Mouse (Mus musculus) liver, embryonic 15.5 days (tissue): ENCODE results near the gene Etfa. TPM values are rescaled to one million over a fixed set of nuclear protein-coding genes. Genes with fewer than 3 reads are reported as not detected.

Experiments
- ATAC-seq: fragments of 200-750 bp; cut with Nextera tagmentation; 2 replicates; pipeline ENCODE4 v1.8.0; 2017; ENCODE audit warnings: moderate number of reproducible peaks, mild to moderate bottlenecking, moderate library complexity; ENCODE audit not compliant: insufficient read depth
- H3K27ac ChIP-seq: fragments of 300-500 bp; sonication (generic); replicated peaks from 2 replicates; pipeline ENCODE4 v1.5.1; 2015; ENCODE audit warnings: mild to moderate bottlenecking, inconsistent platforms
- H3K27me3 ChIP-seq: fragments of 300-500 bp; sonication (generic); 2 replicates; pipeline ENCODE4 v1.6.1; 2015; ENCODE audit warnings: mild to moderate bottlenecking, inconsistent platforms
- H3K36me3 ChIP-seq: fragments of 300-500 bp; sonication (generic); replicated peaks from 2 replicates; pipeline ENCODE4 v1.6.1; 2015; ENCODE audit warnings: moderate library complexity, mild to moderate bottlenecking, inconsistent platforms
- H3K4me1 ChIP-seq: fragments of 300-500 bp; sonication (generic); replicated peaks from 2 replicates; pipeline ENCODE4 v1.6.1; 2015; ENCODE audit warnings: inconsistent platforms
- H3K4me2 ChIP-seq: fragments of 300-500 bp; sonication (generic); 2 replicates; pipeline ENCODE4 v1.6.1; 2015; ENCODE audit warnings: moderate library complexity, mild to moderate bottlenecking, inconsistent platforms
- H3K4me3 ChIP-seq: fragments of 300-500 bp; sonication (generic); replicated peaks from 2 replicates; pipeline ENCODE4 v1.5.1; 2015; ENCODE audit warnings: mild to moderate bottlenecking, inconsistent platforms
- H3K9ac ChIP-seq: fragments of 300-500 bp; sonication (generic); 2 replicates; pipeline ENCODE4 v1.6.1; 2015; ENCODE audit warnings: moderate library complexity, mild to moderate bottlenecking, inconsistent platforms
- H3K9me3 ChIP-seq: fragments of 300-500 bp; sonication (generic); replicated peaks from 2 replicates; pipeline ENCODE4 v1.6.1; 2016; ENCODE audit warnings: inconsistent platforms
- WGBS: fragments of 180-500 bp; shearing (Covaris S2); methylation state at CpG from one replicate; pipeline ENCODE4 v1.1.7; 2015; ENCODE audit warnings: mixed read lengths; ENCODE audit not compliant: insufficient replicate concordance; 5-methylcytosine and 5-hydroxymethylcytosine counted together
- polyA plus RNA-seq: library from polyadenylated mRNA; unstranded; fragments of >200 nt; fragmentation: Nextera tagmentation; extraction: Ambion mirVana; gene quantifications from 2 replicates; pipeline ENCODE4 v1.2.1, GENCODE M21; 2015

Gene Etfa
- polyA plus RNA-seq, 1 experiment from 2014 or later = 204 TPM

GRCm38 (mm10) chr9:55421786-55422185 lies 90.3 kb downstream of the Etfa start:
- Histone ChIP-seq H3K9ac (no peak overlapping the region), H3K4me2 (no peak overlapping the region), H3K27ac (no peak overlapping the region), H3K9me3 (no peaks in the 10 kb centered on the region), H3K4me1 (no peaks in the 10 kb centered on the region), H3K36me3 (no peaks in the 10 kb centered on the region), H3K27me3 (no peaks in the 10 kb centered on the region), H3K4me3 (no peak overlapping the region)
- no peak for ATAC-seq
- 68% methylated on average over 3 of the region's 3 CpGs for WGBS

- Histone ChIP-seq H3K9me3 (no peaks in the 10 kb centered on the region), H3K9ac (no peak overlapping the region), H3K27ac (no peak overlapping the region), H3K4me3 (no peak overlapping the region), H3K4me2 (no peak overlapping the region), H3K27me3 (peaks cover 7% of the 10 kb centered on the region; the same call in 1 of the 2 replicates), H3K4me1 (no peaks in the 10 kb centered on the region), H3K36me3 (no peaks in the 10 kb centered on the region)
- no peak for ATAC-seq
- 30% methylated on average over 6 of the region's 6 CpGs for WGBS
These were observed 100.9 kb downstream of the Etfa start for GRCm38 (mm10) chr9:55411154-55411553.

GRCm38 (mm10) chr9:55410430-55410829 lies 101.6 kb downstream of the Etfa start:
- no peaks in the 10 kb centered on the region for H3K4me1 ChIP-seq
- H3K27ac ChIP-seq = no peak overlapping the region
- H3K9me3 ChIP-seq = no peaks in the 10 kb centered on the region
- no peak overlapping the region for H3K4me3 ChIP-seq
- no peak overlapping the region for H3K9ac ChIP-seq
- H3K36me3 ChIP-seq = no peaks in the 10 kb centered on the region
- no peak overlapping the region for H3K4me2 ChIP-seq
- WGBS = 33% methylated on average over 6 of the region's 6 CpGs
- no peak for ATAC-seq
- peaks cover 7% of the 10 kb centered on the region; the same call in 1 of the 2 replicates for H3K27me3 ChIP-seq

GRCm38 (mm10) chr9:55409833-55410232 lies 102.2 kb downstream of the Etfa start:
- H3K9me3 ChIP-seq = no peaks in the 10 kb centered on the region
- 31% methylated on average over 3 of the region's 3 CpGs for WGBS

GRCm38 (mm10) chr9:55408851-55409250 lies 103.2 kb downstream of the Etfa start:
- Histone ChIP-seq H3K36me3 (no peaks in the 10 kb centered on the region), H3K4me2 (no peak overlapping the region), H3K9me3 (no peaks in the 10 kb centered on the region), H3K4me3 (no peak overlapping the region), H3K27me3 (peaks cover 7% of the 10 kb centered on the region; the same call in 1 of the 2 replicates), H3K4me1 (no peaks in the 10 kb centered on the region), H3K9ac (no peak overlapping the region), H3K27ac (no peak overlapping the region)
- no peak for ATAC-seq
- 43% methylated on average over 4 of the region's 4 CpGs for WGBS

More at GRCm38 (mm10) chr9:55409833-55410232, 102.2 kb downstream of the Etfa start:
- no peak overlapping the region for H3K27ac ChIP-seq
- H3K4me2 ChIP-seq = no peak overlapping the region
- H3K9ac ChIP-seq = no peak overlapping the region
- ATAC-seq = no peak
- no peaks in the 10 kb centered on the region for H3K4me1 ChIP-seq
- peaks cover 7% of the 10 kb centered on the region; the same call in 1 of the 2 replicates for H3K27me3 ChIP-seq
- H3K36me3 ChIP-seq = no peaks in the 10 kb centered on the region
- no peak overlapping the region for H3K4me3 ChIP-seq

DNA sequence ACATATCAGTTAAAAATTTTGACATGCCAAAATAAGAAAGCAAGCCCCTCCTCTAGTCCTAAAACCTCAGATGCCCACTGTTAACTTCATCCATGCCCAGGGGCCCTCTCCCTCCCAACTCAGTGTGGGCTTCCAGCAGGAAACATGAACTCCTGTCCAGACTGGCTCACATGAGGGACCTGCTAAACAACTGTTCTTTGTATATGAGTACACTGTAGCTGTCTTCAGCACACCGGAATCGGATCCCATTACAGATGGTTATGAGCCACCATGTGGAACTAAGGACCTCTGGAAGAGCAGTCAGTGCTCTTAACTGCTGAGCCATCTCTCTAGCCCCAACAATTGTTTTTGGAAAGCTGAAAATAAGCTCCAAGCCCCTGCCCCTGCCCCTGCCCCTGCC lies 105.3 kb downstream of the Etfa start:
- WGBS = 72% methylated on average over 2 of the region's 2 CpGs
- Histone ChIP-seq H3K9me3 (no peaks in the 10 kb centered on the region), H3K36me3 (no peaks in the 10 kb centered on the region), H3K4me1 (no peaks in the 10 kb centered on the region), H3K27me3 (peaks cover 7% of the 10 kb centered on the region; the same call in 1 of the 2 replicates), H3K4me2 (no peak overlapping the region), H3K27ac (no peak overlapping the region), H3K9ac (no peak overlapping the region), H3K4me3 (no peak overlapping the region)
- no peak for ATAC-seq

DNA sequence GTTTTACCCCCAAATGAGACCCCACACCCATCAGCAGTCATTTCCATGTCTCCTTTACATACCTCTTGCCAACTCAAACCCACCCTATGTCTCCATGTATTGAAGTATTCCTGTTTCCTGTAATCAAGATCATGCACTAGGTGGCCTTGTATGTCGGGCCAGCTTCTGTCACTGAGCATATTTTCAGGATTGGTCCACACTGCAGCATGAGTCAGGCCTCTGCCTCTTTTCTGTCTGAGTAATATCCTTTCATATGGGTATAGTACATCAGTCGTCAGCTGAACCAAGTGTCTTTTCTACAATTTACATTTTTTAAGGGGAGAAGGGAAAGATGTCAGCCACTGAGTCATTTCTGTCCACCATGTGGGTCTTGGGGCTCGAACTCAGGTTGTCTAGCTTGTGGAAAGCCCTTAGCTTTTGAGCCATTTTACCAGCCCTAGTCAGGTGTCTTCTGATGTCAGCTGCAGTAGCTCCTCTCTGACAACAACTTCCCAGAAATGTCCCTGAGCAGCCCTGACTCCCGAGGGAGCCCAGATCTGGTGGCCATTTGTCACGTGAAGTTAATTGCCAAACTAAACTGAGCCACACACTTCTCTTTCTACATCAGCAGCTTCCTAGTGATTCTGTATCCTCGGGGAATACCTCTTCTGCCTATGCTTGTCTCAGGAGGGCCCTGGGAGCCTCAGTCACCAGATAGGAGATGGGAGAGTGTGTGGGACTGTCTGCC lies 106.9 kb downstream of the Etfa start:
- no peak overlapping the region for H3K4me2 ChIP-seq
- no peak overlapping the region for H3K9ac ChIP-seq
- peaks cover 7% of the 10 kb centered on the region; the same call in 1 of the 2 replicates for H3K27me3 ChIP-seq
- H3K36me3 ChIP-seq = no peaks in the 10 kb centered on the region
- H3K27ac ChIP-seq = no peak overlapping the region
- no peak for ATAC-seq
- H3K9me3 ChIP-seq = no peaks in the 10 kb centered on the region
- no peak overlapping the region for H3K4me3 ChIP-seq
- no peaks in the 10 kb centered on the region for H3K4me1 ChIP-seq
- WGBS = 52% methylated on average over 6 of the region's 6 CpGs

Other genes with a start within 250 kb of the Etfa start
- gene Nrg4, start 185.4 kb downstream of the Etfa start, polyA plus RNA-seq = 1.7 and 2.1 TPM in 2 replicates
- gene Tmem266, start 185.3 kb downstream of the Etfa start, polyA plus RNA-seq = not detected in 2 replicates
- 0.16 TPM in 1 of 2 replicates, not detected in the other for gene Isl2, start 26.4 kb upstream of the Etfa start, polyA plus RNA-seq